Mouse (Mus musculus): ENCODE results near the gene Srrm3.

- TF ChIP-seq POLR2A (IDR thresholded peaks at IDR 0.05; ENCODE audit: insufficient read depth, low read depth, low read length) (peak; percentile 40; the same call in 1 of the 2 replicates), CTCF (IDR thresholded peaks at IDR 0.05; ENCODE audit: insufficient read depth, low read depth, low read length) (peak; percentile 83)
Observed at GRCm38 (mm10) chr5:135903551-135904151, 97.0 kb downstream of the Srrm3 start.
